21 mouse cellular contexts compared by ENCODE assay signal in the genomic region with DNA sequence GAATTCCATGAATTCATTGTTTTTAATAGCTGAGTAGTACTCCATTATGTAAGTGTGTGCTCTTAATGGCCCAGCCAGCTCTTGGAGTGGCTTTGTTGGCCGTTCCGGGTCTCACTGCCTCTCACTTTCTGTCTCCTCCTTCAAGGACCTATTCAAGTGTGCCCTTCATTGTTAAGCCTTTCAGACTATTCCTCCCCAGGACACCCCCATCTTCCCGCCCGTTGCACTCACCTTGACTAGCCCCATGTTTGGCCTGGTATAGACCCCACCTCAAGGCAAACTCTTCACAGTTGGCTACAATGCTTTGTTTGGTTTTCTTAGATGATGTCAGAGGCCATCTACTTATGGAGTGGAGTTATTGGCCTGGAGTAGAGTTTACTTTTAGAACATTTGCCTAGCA. TPM values are rescaled to one million over a fixed set of nuclear protein-coding genes. Genes with fewer than 3 reads are reported as not detected.
DNase-seq lines count a peak whose midpoint lies in the region; ATAC-seq and TF ChIP-seq lines count a peak whose summit lies in the region.
"Had no signal": no experiment of that assay in that cellular context is flagged by ENCODE, and none has a peak within 500 bp of the region (broad histone marks: within the 10 kb centered on the region; RNA-seq: fewer than 3 reads in every experiment).

No protein-coding gene starts in this region.

- no peak overlapping the region for H3K9ac ChIP-seq in lung, postnatal 0 days (replicated peaks; ENCODE audit: low read depth)
- no peak overlapping the region for H3K9ac ChIP-seq in midbrain, embryonic 11.5 days (ENCODE audit: low read length)

- no peaks in the 10 kb centered on the region for H3K27me3 ChIP-seq in lung, postnatal 0 days (replicated peaks; ENCODE audit: insufficient read depth, low read length)
- peaks cover 29% of the 10 kb centered on the region for H3K27me3 ChIP-seq in midbrain, embryonic 10.5 days (ENCODE audit: low read depth, poor library complexity, severe bottlenecking)
- no peaks in the 10 kb centered on the region for H3K27me3 ChIP-seq in midbrain, embryonic 11.5 days (ENCODE audit: control insufficient read depth, insufficient read depth, low read length)
- H3K27me3 ChIP-seq: CH12.LX, Patski had no signal

- WGBS in lung, postnatal 0 days, result 58% methylated on average over 4 of the region's 4 CpGs
- whole genome bisulfite sequencing in midbrain, embryonic 10.5 days, result 83% methylated on average over 4 of the region's 4 CpGs
- 85% methylated on average over 4 of the region's 4 CpGs for WGBS in midbrain, embryonic 11.5 days

- H3K4me2 ChIP-seq in lung, postnatal 0 days (replicated peaks; ENCODE audit: low read depth, low read length), result no peak overlapping the region
- H3K4me2 ChIP-seq in midbrain, embryonic 11.5 days, result no peak overlapping the region

- TF ChIP-seq CTCF in lung, postnatal 0 days (IDR thresholded peaks at IDR 0.05), result no peak

- peak; percentile 26; the same call in 1 of the 2 replicates for TF ChIP-seq EP300 in lung, postnatal 0 days (IDR thresholded peaks at IDR 0.05)

- no peak overlapping the region for H3K27ac ChIP-seq in lung, postnatal 0 days (ENCODE audit: low read length)
- H3K27ac ChIP-seq in midbrain, embryonic 10.5 days (replicated peaks), result peak overlapping the region; percentile 43; the same call in 1 of the 2 replicates
- no peak overlapping the region for H3K27ac ChIP-seq in midbrain, embryonic 11.5 days (ENCODE audit: low read depth, low read length)

- H3K9me3 ChIP-seq in lung, postnatal 0 days (ENCODE audit: low read length), result no peaks in the 10 kb centered on the region
- H3K9me3 ChIP-seq in midbrain, embryonic 10.5 days (replicated peaks), result no peaks in the 10 kb centered on the region; the same call in 1 of the 2 replicates
- no peaks in the 10 kb centered on the region for H3K9me3 ChIP-seq in midbrain, embryonic 11.5 days (ENCODE audit: control insufficient read depth, low read length)

- H3K4me3 ChIP-seq in lung, postnatal 0 days (ENCODE audit: low read depth, low read length), result no peak overlapping the region
- H3K4me3 ChIP-seq in midbrain, embryonic 10.5 days, result no peak overlapping the region
- no peak overlapping the region for H3K4me3 ChIP-seq in midbrain, embryonic 11.5 days (ENCODE audit: low read depth, low read length)

- peak; percentile 64 for ATAC-seq in lung, postnatal 0 days
- ATAC-seq in midbrain, embryonic 11.5 days (ENCODE audit: low FRiP score), result no peak
- ATAC-seq: activated CD4-positive, CD25-positive, alpha-beta regulatory T cell, adult 4 months; CD4-positive, CD25-positive, alpha-beta regulatory T cell, adult 4 months; Patski had no signal

- DNase-seq in lung, postnatal 0 days (ENCODE audit: low spot score), result peak; percentile 72
- no peak for DNase-seq in lung, postnatal 10 days
- DNase-seq in lung, postnatal 36 days, result peak; percentile 18
- DNase-seq in lung, postnatal 14 days, result no peak
- DNase-seq in midbrain, embryonic 10.5 days (ENCODE audit: low spot score), result no peak
- no peak for DNase-seq in midbrain, embryonic 11.5 days (ENCODE audit: low spot score, missing footprints)
- DNase-seq: adrenal gland, adult 2 months; adrenal gland, adult 8-10 months; adrenal gland, postnatal 10 days; adrenal gland, postnatal 14 days; adrenal gland, postnatal 25 days; adrenal gland, postnatal 36 days; B cell, adult 2 months; cerebellum, adult 11 months; cerebellum, adult 11-12 months; cerebellum, adult 18-20 months had no signal

- peaks cover 16% of the 10 kb centered on the region; the same call in 1 of the 2 replicates for H3K4me1 ChIP-seq in lung, postnatal 0 days (ENCODE audit: insufficient read depth, low read depth, low read length)
- peaks cover 61% of the 10 kb centered on the region for H3K4me1 ChIP-seq in midbrain, embryonic 10.5 days
- H3K4me1 ChIP-seq in midbrain, embryonic 11.5 days (ENCODE audit: control insufficient read depth, insufficient read depth, low read length), result peaks cover 27% of the 10 kb centered on the region

- H3K36me3 ChIP-seq in lung, postnatal 0 days (ENCODE audit: insufficient read depth, low read length), result no peaks in the 10 kb centered on the region
- no peaks in the 10 kb centered on the region for H3K36me3 ChIP-seq in midbrain, embryonic 10.5 days
- no peaks in the 10 kb centered on the region for H3K36me3 ChIP-seq in midbrain, embryonic 11.5 days (ENCODE audit: control insufficient read depth, insufficient read depth, low read length)
- H3K36me3 ChIP-seq: G1E had no signal

RNA-seq across cellular contexts. Expression of gene Id2, which starts 23.8 kb away (rescaled TPM):
- polyA plus RNA-seq in lung, postnatal 0 days (2015; fragmentation: Nextera tagmentation; extraction: Ambion mirVana), result 444 and 475 TPM in 2 replicates
- polyA plus RNA-seq in midbrain, embryonic 10.5 days (2016; fragmentation: Nextera tagmentation; extraction: Ambion mirVana), result 303 and 332 TPM in 2 replicates
- polyA plus RNA-seq in midbrain, embryonic 11.5 days (2014; fragmentation: Nextera tagmentation; extraction: Ambion mirVana), result 359 and 385 TPM in 2 replicates
- polyA plus RNA-seq: G1E had no signal

Comparison
In these comparisons a context has a peak if more than half of its experiments do, and no peak if none do; other contexts are left out.
1. DNase-seq: peak in lung, postnatal 0 days (single experiment) and lung, postnatal 36 days (single experiment); none in lung, postnatal 10 days (single experiment), lung, postnatal 14 days (single experiment), midbrain, embryonic 10.5 days (single experiment) and midbrain, embryonic 11.5 days (single experiment).